Mouse (Mus musculus) neural tube, embryonic 15.5 days (tissue): Measurements from ENCODE around the gene Mpig6b. TPM values are rescaled to one million over a fixed set of nuclear protein-coding genes. Genes with fewer than 3 reads are reported as not detected.
A peak's percentile ranks its signal among the peaks of the same experiment; 100 is the strongest.
"Not testable (repeated sequence)": the region's sequence is repeated elsewhere in the genome, so short reads cannot be mapped to it uniquely, and the experiment has no call there.

ENCODE experiments used
- ATAC-seq: fragments of 200-750 bp; cut with Nextera tagmentation; 2 replicates; pipeline ENCODE4 v1.8.0; 2017; ENCODE audit warnings: mild to moderate bottlenecking, moderate TSS enrichment, moderate library complexity; ENCODE audit not compliant: low FRiP score
- H3K27ac ChIP-seq: fragments of 300-500 bp; sonication (generic); replicated peaks from 2 replicates; pipeline ENCODE4 v1.5.1; 2015; ENCODE audit warnings: mild to moderate bottlenecking, inconsistent platforms
- H3K27me3 ChIP-seq: fragments of 300-500 bp; sonication (generic); replicated peaks from 2 replicates; pipeline ENCODE4 v1.6.1; 2015; ENCODE audit warnings: inconsistent platforms
- H3K36me3 ChIP-seq: fragments of 300-500 bp; sonication (generic); 2 replicates; pipeline ENCODE4 v1.6.1; 2015; ENCODE audit warnings: inconsistent platforms
- H3K4me1 ChIP-seq: fragments of 300-500 bp; sonication (generic); 2 replicates; pipeline ENCODE4 v1.6.1; 2015; ENCODE audit warnings: inconsistent platforms
- H3K4me2 ChIP-seq: fragments of 300-500 bp; sonication (generic); 2 replicates; pipeline ENCODE4 v1.6.1; 2015; ENCODE audit warnings: inconsistent platforms, mild to moderate bottlenecking, moderate library complexity
- H3K4me3 ChIP-seq: fragments of 300-500 bp; sonication (generic); replicated peaks from 2 replicates; pipeline ENCODE4 v1.5.1; 2015; ENCODE audit warnings: mild to moderate bottlenecking, inconsistent platforms
- H3K9ac ChIP-seq: fragments of 300-500 bp; sonication (generic); replicated peaks from 2 replicates; pipeline ENCODE4 v1.6.1; 2015; ENCODE audit warnings: mild to moderate bottlenecking, inconsistent platforms
- H3K9me3 ChIP-seq: fragments of 300-500 bp; sonication (generic); replicated peaks from 2 replicates; pipeline ENCODE4 v1.6.1; 2016; ENCODE audit warnings: inconsistent platforms
- WGBS: fragments of 180-500 bp; shearing (Covaris S2); methylation state at CpG from one replicate; pipeline ENCODE4 v1.1.7; 2015; ENCODE audit warnings: mixed read lengths; 5-methylcytosine and 5-hydroxymethylcytosine counted together
- polyA plus RNA-seq: library from polyadenylated mRNA; unstranded; fragments of >200 nt; fragmentation: Nextera tagmentation; extraction: Ambion mirVana; gene quantifications from 2 replicates; pipeline ENCODE4 v1.2.1, GENCODE M21; 2015

Gene Mpig6b
- polyA plus RNA-seq, 1 experiment from 2014 or later: 0.17 TPM

DNA sequence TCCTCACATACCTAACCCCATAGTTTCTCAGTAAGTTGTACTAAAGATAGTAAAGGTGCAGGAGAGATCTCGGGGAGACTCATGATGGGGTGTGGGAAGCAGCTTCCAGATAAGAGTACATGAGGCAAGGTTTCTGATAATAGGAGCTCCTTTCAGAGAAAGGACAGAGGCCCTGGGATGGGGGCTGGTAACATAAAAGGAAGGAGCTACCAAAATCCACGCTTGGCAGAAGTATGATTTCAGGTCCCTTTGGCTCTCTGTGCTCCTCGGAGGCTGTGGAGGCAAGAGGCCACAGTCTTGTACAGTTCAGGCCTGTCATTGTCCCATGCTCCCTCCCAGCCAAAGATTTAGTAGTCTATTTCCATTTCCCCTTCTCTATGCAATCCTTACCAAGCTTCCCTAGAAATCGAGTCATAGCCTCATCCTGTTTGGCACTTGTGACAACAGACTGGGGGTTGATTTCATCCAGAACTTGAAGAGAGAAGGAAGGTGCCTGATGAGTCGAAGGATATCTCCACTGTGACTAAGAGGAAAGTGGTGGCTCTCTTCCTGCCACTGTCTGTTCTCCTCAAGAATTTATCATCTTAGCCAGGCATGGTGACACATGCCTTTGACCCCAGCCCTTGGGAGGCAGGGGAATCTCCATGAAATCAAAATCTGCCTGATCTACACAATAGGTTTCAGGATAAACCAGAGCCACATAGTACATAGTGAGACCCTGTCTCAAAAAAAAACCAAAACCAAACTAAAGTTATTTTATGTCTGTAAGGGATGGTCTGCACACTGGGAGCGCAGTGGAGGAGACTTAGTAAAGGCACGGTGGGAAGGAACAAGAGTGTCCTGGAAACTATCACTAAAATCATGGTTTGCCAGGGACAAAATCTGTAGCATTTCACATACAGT is 20.8 kb downstream of the Mpig6b start:
- H3K9me3 ChIP-seq: no peaks in the 10 kb centered on the region
- no peak overlapping the region for H3K9ac ChIP-seq
- peak overlapping the region; percentile 94 for H3K4me2 ChIP-seq
- no peaks in the 10 kb centered on the region for H3K36me3 ChIP-seq
- H3K27ac ChIP-seq: no peak overlapping the region
- 86% methylated on average over 7 of the region's 7 CpGs for WGBS
- no peaks in the 10 kb centered on the region for H3K27me3 ChIP-seq
- H3K4me1 ChIP-seq: peaks cover 29% of the 10 kb centered on the region
- peak overlapping the region; percentile 59 for H3K4me3 ChIP-seq
- no peak for ATAC-seq

DNA sequence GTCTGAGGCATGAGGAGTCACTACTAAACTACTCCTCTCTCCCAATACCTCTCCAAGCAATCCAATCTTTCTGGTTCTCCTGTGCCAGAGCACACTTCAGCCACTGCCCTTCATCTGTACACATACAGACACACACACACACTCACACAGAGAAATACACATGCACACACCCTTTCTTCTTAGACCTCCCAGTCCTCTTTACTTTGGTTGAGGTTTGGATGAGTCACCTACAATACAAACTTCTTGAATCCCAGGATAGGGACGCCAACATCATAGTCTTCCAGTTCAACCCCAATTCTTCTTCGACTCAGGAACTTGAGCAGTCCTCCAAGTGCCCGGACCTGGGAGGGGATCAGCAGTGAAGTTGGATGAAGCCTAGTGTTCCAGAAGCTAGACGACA is 22.2 kb downstream of the Mpig6b start:
- Histone ChIP-seq H3K9me3 (no peaks in the 10 kb centered on the region), H3K4me3 (no peak overlapping the region), H3K4me2 (no peak overlapping the region), H3K9ac (no peak overlapping the region), H3K27ac (no peak overlapping the region), H3K4me1 (peaks cover 20% of the 10 kb centered on the region), H3K36me3 (no peaks in the 10 kb centered on the region), H3K27me3 (no peaks in the 10 kb centered on the region)
- ATAC-seq: no peak
- WGBS: 90% methylated on average over 4 of the region's 4 CpGs

DNA sequence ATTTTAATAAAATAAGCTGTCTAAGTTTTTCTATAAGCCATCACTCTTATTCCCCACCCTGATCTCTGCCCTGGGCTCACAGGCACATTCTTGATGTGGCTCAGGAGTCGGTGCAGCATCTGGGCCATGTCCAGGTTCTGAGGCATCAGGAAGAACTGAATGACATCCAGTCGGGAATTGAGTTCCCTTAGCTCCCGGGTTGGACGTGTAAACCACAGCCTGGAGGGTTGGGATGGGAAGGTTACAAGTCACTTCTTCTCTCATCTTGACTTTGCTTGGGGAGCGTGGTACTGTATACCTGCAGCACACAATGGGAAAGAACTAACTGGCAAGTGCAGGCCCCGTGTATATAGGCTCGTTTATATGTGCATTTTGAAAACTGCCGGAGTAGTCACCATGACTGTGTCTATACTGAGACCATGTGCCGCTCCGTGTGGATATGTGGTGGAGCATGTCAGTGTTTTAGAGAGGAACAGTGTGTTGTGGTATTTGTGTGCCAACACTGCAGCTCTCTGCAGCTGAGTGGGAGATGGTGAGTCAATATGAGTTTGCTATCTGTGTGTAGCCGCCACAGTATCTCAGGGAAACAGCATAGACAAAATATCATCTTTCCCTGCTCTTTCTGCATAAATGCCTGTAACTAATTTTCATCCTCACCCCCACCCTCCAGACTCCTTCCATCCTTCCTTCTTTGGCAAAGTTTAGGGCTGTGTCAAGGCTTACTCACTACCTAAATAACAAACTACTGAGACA is 26.7 kb downstream of the Mpig6b start:
- no peak for ATAC-seq
- H3K4me1 ChIP-seq: no peaks in the 10 kb centered on the region
- no peak overlapping the region for H3K9ac ChIP-seq
- H3K9me3 ChIP-seq: no peaks in the 10 kb centered on the region
- no peak overlapping the region for H3K27ac ChIP-seq
- H3K36me3 ChIP-seq: no peaks in the 10 kb centered on the region
- no peak overlapping the region for H3K4me2 ChIP-seq
- H3K27me3 ChIP-seq: no peaks in the 10 kb centered on the region
- H3K4me3 ChIP-seq: no peak overlapping the region
- WGBS: 90% methylated on average over 11 of the region's 11 CpGs

DNA sequence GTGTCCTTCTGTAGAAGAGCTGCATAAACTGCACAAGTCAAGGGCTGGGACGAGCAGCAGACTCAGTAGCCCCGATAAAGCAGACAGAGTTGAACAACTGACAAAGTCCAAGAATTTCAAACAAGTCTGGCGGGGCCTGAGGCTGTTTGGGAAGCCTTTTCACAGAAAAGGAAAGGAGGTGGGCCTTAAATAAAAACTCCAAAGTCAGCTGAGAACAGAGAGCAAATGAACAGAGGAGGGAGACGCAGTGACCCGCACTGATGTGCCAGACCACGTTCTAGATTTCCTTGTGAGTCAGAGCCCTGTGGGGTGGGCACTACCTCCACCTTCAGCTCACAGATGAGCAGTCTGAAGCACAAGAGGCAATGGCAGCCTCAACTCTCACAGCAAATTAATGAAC is 31.1 kb downstream of the Mpig6b start:
- no peaks in the 10 kb centered on the region for H3K36me3 ChIP-seq
- 76% methylated on average over 6 of the region's 6 CpGs for WGBS
- H3K4me1 ChIP-seq: peaks cover 5% of the 10 kb centered on the region
- H3K27me3 ChIP-seq: no peaks in the 10 kb centered on the region
- H3K9ac ChIP-seq: no peak overlapping the region
- no peak for ATAC-seq
- no peaks in the 10 kb centered on the region for H3K9me3 ChIP-seq
- H3K4me3 ChIP-seq: no peak overlapping the region
- no peak overlapping the region for H3K27ac ChIP-seq
- no peak overlapping the region for H3K4me2 ChIP-seq

DNA sequence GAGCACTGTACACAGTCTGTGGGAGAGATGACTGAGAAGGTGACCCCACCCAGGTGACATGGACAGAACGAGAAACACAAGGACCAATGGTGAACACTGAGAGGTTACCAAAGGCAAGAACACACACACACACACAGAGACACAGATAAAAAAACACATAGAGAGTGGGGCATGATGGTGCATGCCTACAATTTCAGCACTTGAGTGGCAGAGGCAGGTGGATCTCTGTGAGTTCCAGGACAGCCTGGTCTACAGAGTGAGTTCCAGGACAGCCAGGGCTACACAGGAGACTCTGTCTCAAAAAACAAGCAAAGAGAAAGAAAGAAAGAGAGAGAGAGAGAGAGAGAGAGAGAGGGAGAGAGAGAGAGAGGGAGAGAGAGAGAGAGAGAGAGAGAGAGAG is 32.3 kb downstream of the Mpig6b start:
- ATAC-seq, H3K27me3 ChIP-seq, H3K36me3 ChIP-seq, H3K4me3 ChIP-seq, H3K4me1 ChIP-seq, H3K9me3 ChIP-seq, H3K9ac ChIP-seq, H3K4me2 ChIP-seq, H3K27ac ChIP-seq: not testable (repeated sequence)
- WGBS: 78% methylated on average over 1 of the region's 1 CpGs

DNA sequence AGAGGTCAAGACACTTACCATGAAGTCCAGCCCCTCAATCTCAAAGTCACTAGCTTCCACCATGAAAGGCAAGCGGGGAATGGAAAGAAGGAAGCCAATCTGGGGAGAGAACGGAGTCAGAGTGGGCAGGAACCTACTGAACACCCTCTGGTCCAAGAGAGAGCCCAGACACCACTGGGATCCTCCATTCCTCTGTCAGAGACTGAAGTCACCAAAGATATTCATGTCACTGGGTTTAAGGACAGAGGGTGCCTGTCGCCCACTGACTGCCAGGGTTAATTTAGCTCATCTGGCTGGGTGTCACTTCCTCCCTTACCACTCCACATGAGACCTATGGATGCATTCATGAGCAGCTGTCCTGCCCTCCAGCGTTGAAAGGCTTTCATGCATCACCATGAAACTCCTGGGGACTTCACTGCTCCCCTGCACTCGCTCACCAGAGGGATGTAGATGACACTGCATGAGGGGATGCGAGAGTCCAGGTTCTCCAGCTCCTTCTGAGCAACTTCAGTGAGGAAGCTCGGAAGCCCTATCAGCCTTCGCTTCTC is 33.6 kb downstream of the Mpig6b start:
- H3K4me3 ChIP-seq: no peak overlapping the region
- 77% methylated on average over 8 of the region's 8 CpGs for WGBS
- H3K9ac ChIP-seq: no peak overlapping the region
- H3K27me3 ChIP-seq: no peaks in the 10 kb centered on the region
- peaks cover 12% of the 10 kb centered on the region for H3K4me1 ChIP-seq
- H3K4me2 ChIP-seq: no peak overlapping the region
- no peaks in the 10 kb centered on the region for H3K9me3 ChIP-seq
- no peak overlapping the region for H3K27ac ChIP-seq
- H3K36me3 ChIP-seq: no peaks in the 10 kb centered on the region
- ATAC-seq: no peak

DNA sequence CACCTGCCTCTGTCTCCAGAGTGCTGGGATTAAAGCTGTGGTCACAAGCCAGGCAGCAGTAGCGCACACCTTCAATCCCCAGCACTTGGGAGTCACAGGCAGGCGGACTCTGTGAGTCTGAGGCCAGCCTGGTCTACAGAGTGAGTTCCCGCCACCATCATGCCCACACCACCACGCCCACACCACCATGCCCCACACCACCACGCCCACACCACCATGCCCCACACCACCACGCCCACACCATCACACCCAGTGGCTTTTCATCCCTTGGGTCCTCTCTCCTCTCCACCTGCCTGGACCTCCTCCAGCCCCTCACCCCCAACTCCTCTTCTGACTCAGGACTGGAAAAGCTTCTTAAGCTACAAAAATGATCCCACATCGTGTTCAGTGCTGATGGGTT is 34.1 kb downstream of the Mpig6b start:
- ATAC-seq: no peak
- 89% methylated on average over 7 of the region's 7 CpGs for WGBS
- H3K27ac ChIP-seq: no peak overlapping the region

DNA sequence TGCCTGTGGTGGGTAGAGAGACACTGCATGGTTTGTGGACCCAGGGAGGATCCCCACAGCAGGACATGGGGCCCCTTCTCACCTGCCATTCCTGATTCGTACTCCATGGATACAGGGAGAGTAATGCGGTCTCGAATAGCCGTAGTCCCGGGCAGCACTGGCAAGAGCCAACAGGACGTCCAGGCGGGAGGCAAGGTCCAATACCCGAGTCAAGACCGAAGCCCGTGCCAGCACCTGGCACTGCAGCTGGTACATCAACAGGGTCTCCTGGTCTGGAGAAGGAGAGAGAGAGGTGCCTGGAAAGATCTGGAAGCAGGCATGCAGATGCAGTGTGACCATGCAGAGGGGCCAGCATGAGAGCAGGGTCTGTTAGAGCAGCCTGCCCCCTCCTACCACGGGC is 34.7 kb downstream of the Mpig6b start:
- H3K27me3 ChIP-seq: no peaks in the 10 kb centered on the region
- ATAC-seq: no peak
- 91% methylated on average over 11 of the region's 11 CpGs for WGBS
- H3K9me3 ChIP-seq: no peaks in the 10 kb centered on the region
- no peak overlapping the region for H3K27ac ChIP-seq
- no peak overlapping the region for H3K4me3 ChIP-seq
- H3K4me1 ChIP-seq: peaks cover 16% of the 10 kb centered on the region
- no peaks in the 10 kb centered on the region for H3K36me3 ChIP-seq
- no peak overlapping the region for H3K9ac ChIP-seq
- H3K4me2 ChIP-seq: no peak overlapping the region

More for the DNA sequence above, 34.1 kb downstream of the Mpig6b start:
- Histone ChIP-seq H3K36me3 (no peaks in the 10 kb centered on the region), H3K4me3 (no peak overlapping the region), H3K4me2 (no peak overlapping the region), H3K27me3 (no peaks in the 10 kb centered on the region), H3K4me1 (peaks cover 15% of the 10 kb centered on the region), H3K9ac (no peak overlapping the region), H3K9me3 (no peaks in the 10 kb centered on the region)

DNA sequence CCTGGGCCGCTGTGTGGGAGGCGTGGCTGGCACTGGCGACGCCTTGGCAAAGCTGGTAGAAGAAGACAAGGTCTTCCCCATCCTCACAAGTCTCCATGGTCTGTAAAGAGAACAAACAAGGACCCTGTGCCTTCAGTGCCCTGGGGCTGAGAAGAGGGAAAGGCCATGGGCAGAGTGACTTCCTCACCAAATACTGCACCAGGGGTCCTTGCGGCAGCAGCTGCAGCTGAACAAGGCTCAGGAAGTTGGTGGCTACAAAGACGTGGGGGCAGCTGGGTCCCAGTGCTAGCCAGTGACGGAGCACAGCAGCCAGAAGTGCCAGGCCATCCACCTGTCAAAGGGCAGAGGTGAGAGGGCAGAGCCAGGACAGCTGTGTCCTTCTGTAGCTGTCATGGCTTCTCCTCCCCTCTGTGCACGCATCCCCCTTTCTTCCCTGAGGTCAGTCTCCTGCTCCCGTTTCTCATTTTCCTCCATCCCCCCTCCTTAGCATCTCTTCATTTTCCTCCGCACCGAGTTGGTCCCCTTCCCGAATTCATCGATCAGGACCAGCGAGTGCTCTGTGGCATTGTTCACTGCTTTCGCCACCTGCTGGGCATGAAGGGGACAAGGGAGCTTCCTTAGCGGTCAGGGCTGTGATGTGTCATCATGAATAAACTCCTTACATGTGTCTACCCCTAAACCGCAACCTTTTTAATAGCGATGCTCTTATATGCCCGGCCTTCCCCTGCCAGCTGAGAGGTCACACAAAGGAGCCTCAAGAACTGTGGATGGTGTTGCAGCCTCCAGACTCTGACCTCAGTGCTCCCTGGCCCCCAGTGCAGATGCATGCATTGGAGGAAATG is 36.1 kb downstream of the Mpig6b start:
- H3K9me3 ChIP-seq: no peaks in the 10 kb centered on the region
- peak overlapping the region; percentile 46 for H3K4me2 ChIP-seq
- peaks cover 22% of the 10 kb centered on the region for H3K4me1 ChIP-seq
- H3K4me3 ChIP-seq: 0 out of 2 replicates have a peak overlapping the region, but pooled peaks have one; percentile 17
- H3K27ac ChIP-seq: no peak overlapping the region
- no peak for ATAC-seq
- H3K36me3 ChIP-seq: no peaks in the 10 kb centered on the region
- H3K9ac ChIP-seq: peak overlapping the region; percentile 26; the same call in 1 of the 2 replicates
- H3K27me3 ChIP-seq: no peaks in the 10 kb centered on the region
- 30% methylated on average over 19 of the region's 19 CpGs for WGBS

DNA sequence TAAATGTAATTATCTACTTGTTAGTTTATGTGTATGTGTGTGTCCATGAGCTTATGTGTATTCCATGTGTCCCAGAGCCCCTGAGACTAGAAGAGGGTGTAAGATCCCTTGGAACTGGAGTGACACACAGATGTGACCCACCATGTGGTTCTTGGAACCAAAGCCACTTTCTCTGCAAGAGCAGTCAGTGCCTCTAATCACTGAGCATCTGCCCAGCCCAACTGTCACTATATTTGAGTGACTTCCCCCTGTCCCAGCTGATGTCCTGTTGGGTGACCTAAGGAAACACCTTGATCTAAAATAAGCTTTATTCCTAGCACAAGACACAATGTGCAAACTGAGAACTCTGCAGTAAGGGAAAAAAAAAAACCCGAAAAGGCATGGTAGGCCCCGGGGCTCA is 37.7 kb downstream of the Mpig6b start:
- 90% methylated on average over 2 of the region's 2 CpGs for WGBS
- ATAC-seq: no peak
- H3K4me3 ChIP-seq: no peak overlapping the region
- no peaks in the 10 kb centered on the region for H3K36me3 ChIP-seq
- no peaks in the 10 kb centered on the region for H3K27me3 ChIP-seq
- H3K9me3 ChIP-seq: no peaks in the 10 kb centered on the region
- no peak overlapping the region for H3K27ac ChIP-seq
- H3K4me1 ChIP-seq: peaks cover 22% of the 10 kb centered on the region
- no peak overlapping the region for H3K9ac ChIP-seq
- no peak overlapping the region for H3K4me2 ChIP-seq
